Mouse (Mus musculus): ENCODE measurements around the gene Lrp5. TPM values are rescaled to one million over a fixed set of nuclear protein-coding genes. Genes with fewer than 3 reads are reported as not detected.
A peak's percentile ranks its signal among the peaks of the same experiment; 100 is the strongest.

Lrp5 gene
- polyA plus RNA-seq, 1 experiment from 2014 or later = 1.4 TPM

DNA sequence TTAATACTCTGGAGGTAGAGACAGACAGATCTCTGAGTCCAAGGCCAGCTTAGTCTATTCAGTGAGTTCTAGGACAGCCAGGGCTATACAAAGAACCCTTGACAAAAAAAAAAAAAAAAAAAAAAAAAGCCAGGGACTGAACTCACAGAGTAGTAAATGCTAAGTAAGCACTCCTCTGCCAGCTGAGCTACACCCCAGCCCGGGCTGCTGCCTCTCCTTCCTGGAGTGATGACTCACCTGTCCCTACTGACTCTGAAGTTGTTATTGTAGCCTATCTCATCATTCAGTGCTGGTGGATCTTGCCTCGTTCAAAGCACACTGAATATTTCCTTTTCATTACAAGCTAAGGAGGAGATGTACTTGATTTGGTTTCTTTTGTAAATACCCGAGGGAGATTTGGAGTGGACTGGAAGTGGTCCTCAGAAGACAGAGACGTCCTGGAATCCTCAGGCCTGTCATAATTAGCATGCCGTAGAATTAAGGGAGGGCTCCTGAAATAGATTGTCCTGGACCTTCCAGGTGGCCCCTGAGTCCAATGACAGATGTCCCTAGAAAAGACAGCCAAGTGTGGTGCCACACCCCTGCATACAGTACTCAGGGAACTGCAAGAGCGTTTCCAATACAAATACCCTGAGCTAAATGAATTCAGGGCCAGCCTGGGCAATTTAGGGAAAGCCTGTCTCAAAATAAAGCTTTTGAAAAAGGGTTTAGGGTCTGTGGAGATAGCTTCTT is 6.2 kb upstream of the Lrp5 start:
- no peak for ATAC-seq (replicated peaks)
- H3K27me3 ChIP-seq (replicated peaks) = no peaks in the 10 kb centered on the region
- no peak overlapping the region for H3K9ac ChIP-seq
- no peaks in the 10 kb centered on the region for H3K9me3 ChIP-seq
- no peak overlapping the region for H3K4me3 ChIP-seq
- no peak overlapping the region for H3K27ac ChIP-seq
- no peak overlapping the region for H3K4me2 ChIP-seq
- no peaks in the 10 kb centered on the region for H3K36me3 ChIP-seq (replicated peaks)
- WGBS = 65% methylated on average over 6 of the region's 6 CpGs
- H3K4me1 ChIP-seq = no peaks in the 10 kb centered on the region

- Histone ChIP-seq H3K36me3 (replicated peaks) (no peaks in the 10 kb centered on the region), H3K4me1 (peaks cover 6% of the 10 kb centered on the region; the same call in 1 of the 2 replicates), H3K27me3 (replicated peaks) (no peaks in the 10 kb centered on the region), H3K9ac (no peak overlapping the region), H3K4me3 (no peak overlapping the region), H3K4me2 (no peak overlapping the region), H3K27ac (no peak overlapping the region), H3K9me3 (no peaks in the 10 kb centered on the region)
- no peak for ATAC-seq (replicated peaks)
- WGBS = 94% methylated on average over 5 of the region's 5 CpGs
Measured at GRCm38 (mm10) chr19:3691337-3691736, 5.0 kb upstream of the Lrp5 start.

- no peak for ATAC-seq (replicated peaks)
Measured at GRCm38 (mm10) chr19:3687676-3688171, 1.4 kb upstream of the Lrp5 start.

GRCm38 (mm10) chr19:3685611-3686214 is 651 bp downstream of the Lrp5 start:
- H3K9ac ChIP-seq = peak overlapping the region; percentile 63
- no peaks in the 10 kb centered on the region for H3K36me3 ChIP-seq (replicated peaks)
- no peak; the same call in 1 of the 2 replicates for ATAC-seq (replicated peaks)
- peaks cover 31% of the 10 kb centered on the region for H3K4me1 ChIP-seq
- peak overlapping the region; percentile 64 for H3K4me3 ChIP-seq
- peak overlapping the region; percentile 96 for H3K4me2 ChIP-seq
- no peak overlapping the region for H3K27ac ChIP-seq
- no peaks in the 10 kb centered on the region for H3K9me3 ChIP-seq
- 0 out of 2 replicates have a peak, but pooled peaks cover 8% of the 10 kb centered on the region for H3K27me3 ChIP-seq (replicated peaks)
- 1% methylated on average over 45 of the region's 45 CpGs for WGBS

More at GRCm38 (mm10) chr19:3687676-3688171, 1.4 kb upstream of the Lrp5 start:
- 28% methylated on average over 5 of the region's 5 CpGs for WGBS
- Histone ChIP-seq H3K9me3 (no peaks in the 10 kb centered on the region), H3K27ac (no peak overlapping the region), H3K27me3 (replicated peaks) (0 out of 2 replicates have a peak, but pooled peaks cover 8% of the 10 kb centered on the region), H3K4me2 (no peak overlapping the region), H3K4me3 (no peak overlapping the region), H3K9ac (no peak overlapping the region), H3K4me1 (peaks cover 22% of the 10 kb centered on the region), H3K36me3 (replicated peaks) (no peaks in the 10 kb centered on the region)

DNA sequence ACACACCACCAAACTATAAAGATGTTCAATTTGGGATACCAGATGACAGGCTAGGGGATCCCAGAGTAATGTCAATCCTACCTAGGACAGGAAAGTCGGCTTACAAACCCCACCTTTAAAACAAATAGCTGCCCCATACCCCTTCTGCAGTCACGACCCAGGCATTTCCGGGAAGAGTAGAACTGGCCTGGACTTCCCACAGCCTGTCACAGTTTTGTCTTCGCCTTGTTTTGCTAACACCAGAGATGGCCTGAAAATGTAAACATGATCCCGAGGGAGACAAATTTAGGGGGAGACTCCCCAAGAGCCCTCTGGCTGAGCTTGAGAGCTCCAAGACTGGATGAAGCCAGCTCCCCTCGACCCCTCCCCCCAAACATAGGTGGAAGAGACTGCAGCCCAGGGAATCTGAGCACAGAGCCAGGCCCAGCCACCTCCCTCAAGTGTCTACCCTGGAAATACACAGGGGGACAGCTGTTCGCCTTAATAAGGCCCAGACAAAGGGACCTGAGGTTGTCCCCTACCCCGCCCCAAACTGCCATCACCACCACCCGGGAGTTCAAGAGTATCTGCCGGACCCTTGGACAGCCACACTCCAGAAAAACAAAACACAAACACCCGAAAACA is 1.3 kb downstream of the Lrp5 start:
- no peak overlapping the region; the same call in 1 of the 2 replicates for H3K9ac ChIP-seq
- peak overlapping the region; percentile 64 for H3K4me3 ChIP-seq
- no peak overlapping the region for H3K27ac ChIP-seq
- no peaks in the 10 kb centered on the region for H3K36me3 ChIP-seq (replicated peaks)
- 14% methylated on average over 11 of the region's 11 CpGs for WGBS
- peak overlapping the region; percentile 96 for H3K4me2 ChIP-seq
- ATAC-seq (replicated peaks) = no peak
- H3K9me3 ChIP-seq = no peaks in the 10 kb centered on the region
- H3K4me1 ChIP-seq = peaks cover 32% of the 10 kb centered on the region
- H3K27me3 ChIP-seq (replicated peaks) = 0 out of 2 replicates have a peak, but pooled peaks cover 8% of the 10 kb centered on the region

DNA sequence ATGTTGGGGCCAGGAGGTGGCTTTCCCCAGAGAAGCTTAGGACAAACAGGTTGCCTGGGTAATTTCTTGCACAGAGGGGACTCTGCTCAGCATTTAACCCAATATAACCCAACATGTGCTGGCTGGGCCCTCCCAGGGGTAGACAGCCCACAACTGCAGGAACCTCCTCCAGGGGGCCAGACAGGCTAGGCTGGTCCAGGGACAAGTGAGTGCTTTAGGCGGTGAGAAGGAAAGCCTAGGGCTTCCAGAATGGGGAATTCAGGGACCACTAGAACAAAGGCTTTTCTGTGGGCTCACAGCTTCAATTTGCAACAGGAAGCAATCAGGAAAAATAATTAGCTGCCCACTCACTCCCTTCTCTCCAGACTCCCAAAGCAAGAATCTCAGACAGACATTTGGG is 1.9 kb downstream of the Lrp5 start:
- Histone ChIP-seq H3K9me3 (no peaks in the 10 kb centered on the region), H3K27ac (no peak overlapping the region), H3K27me3 (replicated peaks) (0 out of 2 replicates have a peak, but pooled peaks cover 8% of the 10 kb centered on the region), H3K4me3 (no peak overlapping the region), H3K9ac (no peak overlapping the region), H3K36me3 (replicated peaks) (no peaks in the 10 kb centered on the region), H3K4me1 (peaks cover 32% of the 10 kb centered on the region), H3K4me2 (peak overlapping the region; percentile 96; the same call in 1 of the 2 replicates)
- ATAC-seq (replicated peaks) = no peak
- WGBS = 32% methylated on average over 1 of the region's 1 CpGs

GRCm38 (mm10) chr19:3681310-3681934 is 4.9 kb downstream of the Lrp5 start:
- H3K9ac ChIP-seq = no peak overlapping the region
- no peak; the same call in 1 of the 2 replicates for ATAC-seq (replicated peaks)
- H3K4me1 ChIP-seq = peaks cover 25% of the 10 kb centered on the region
- H3K4me3 ChIP-seq = no peak overlapping the region
- 37% methylated on average over 13 of the region's 13 CpGs for WGBS
- 0 out of 2 replicates have a peak, but pooled peaks cover 8% of the 10 kb centered on the region for H3K27me3 ChIP-seq (replicated peaks)
- H3K9me3 ChIP-seq = no peaks in the 10 kb centered on the region
- H3K27ac ChIP-seq = peak overlapping the region; percentile 48
- no peak overlapping the region for H3K4me2 ChIP-seq
- no peaks in the 10 kb centered on the region for H3K36me3 ChIP-seq (replicated peaks)

DNA sequence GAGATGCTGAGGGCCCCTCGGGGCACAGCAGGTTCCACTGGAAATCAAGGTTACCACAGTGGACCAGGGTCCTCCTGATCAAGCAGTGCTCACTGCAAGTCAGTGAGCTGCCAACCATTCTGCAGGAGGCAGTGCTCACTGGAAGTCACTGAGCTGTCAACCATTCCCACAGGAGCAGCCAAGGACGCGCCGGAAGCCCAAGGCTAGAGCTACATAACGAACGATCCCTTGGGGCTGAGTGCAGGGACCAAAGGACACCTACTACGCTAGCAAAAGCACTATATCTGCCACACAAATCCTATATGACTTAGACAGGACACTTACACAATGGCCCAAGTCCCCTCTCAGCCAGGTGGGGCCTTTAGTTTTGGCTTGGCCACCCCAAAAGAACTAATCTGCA is 5.6 kb downstream of the Lrp5 start:
- WGBS = 87% methylated on average over 7 of the region's 7 CpGs
- no peak for ATAC-seq (replicated peaks)
- Histone ChIP-seq H3K9me3 (no peaks in the 10 kb centered on the region), H3K4me3 (no peak overlapping the region), H3K27me3 (replicated peaks) (0 out of 2 replicates have a peak, but pooled peaks cover 5% of the 10 kb centered on the region), H3K4me1 (peaks cover 23% of the 10 kb centered on the region), H3K4me2 (no peak overlapping the region), H3K9ac (no peak overlapping the region), H3K27ac (peak overlapping the region; percentile 48; the same call in 1 of the 2 replicates), H3K36me3 (replicated peaks) (no peaks in the 10 kb centered on the region)

- no peaks in the 10 kb centered on the region for H3K36me3 ChIP-seq (replicated peaks)
- no peaks in the 10 kb centered on the region for H3K9me3 ChIP-seq
- no peak overlapping the region for H3K4me3 ChIP-seq
- H3K9ac ChIP-seq = no peak overlapping the region
- no peak for ATAC-seq (replicated peaks)
- 95% methylated on average over 8 of the region's 8 CpGs for WGBS
- H3K4me2 ChIP-seq = no peak overlapping the region
- H3K27me3 ChIP-seq (replicated peaks) = no peaks in the 10 kb centered on the region
- no peak overlapping the region for H3K27ac ChIP-seq
- H3K4me1 ChIP-seq = no peaks in the 10 kb centered on the region
Measured at GRCm38 (mm10) chr19:3674122-3674855, 12.1 kb downstream of the Lrp5 start.

GRCm38 (mm10) chr19:3673149-3673548 is 13.2 kb downstream of the Lrp5 start:
- Histone ChIP-seq H3K36me3 (replicated peaks) (no peaks in the 10 kb centered on the region), H3K27ac (no peak overlapping the region), H3K9me3 (no peaks in the 10 kb centered on the region), H3K9ac (no peak overlapping the region), H3K27me3 (replicated peaks) (no peaks in the 10 kb centered on the region), H3K4me1 (no peaks in the 10 kb centered on the region), H3K4me2 (no peak overlapping the region), H3K4me3 (no peak overlapping the region)
- ATAC-seq (replicated peaks) = no peak
- 95% methylated on average over 2 of the region's 2 CpGs for WGBS

DNA sequence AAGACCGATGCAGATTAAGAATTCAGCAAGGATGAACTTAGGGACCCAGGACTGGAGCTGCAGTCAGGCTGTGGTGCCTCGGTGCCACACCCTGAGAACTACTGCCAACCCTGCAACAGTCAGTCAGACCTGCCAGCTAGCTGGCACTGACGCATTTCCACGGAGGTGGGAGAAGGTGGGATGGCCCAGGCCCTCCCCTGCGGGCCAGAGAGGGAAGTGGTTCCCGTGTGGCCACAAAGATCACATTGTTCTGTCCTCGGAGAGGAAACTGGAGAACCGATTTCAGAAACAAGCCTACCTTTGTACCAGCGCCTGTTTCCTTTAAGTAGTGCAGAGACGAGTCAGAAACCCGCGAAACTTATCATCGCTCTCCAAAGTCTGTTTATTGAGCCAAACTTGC is 17.3 kb downstream of the Lrp5 start:
- WGBS = 68% methylated on average over 13 of the region's 13 CpGs
- no peak for ATAC-seq (replicated peaks)
- no peaks in the 10 kb centered on the region for H3K4me1 ChIP-seq
- no peaks in the 10 kb centered on the region for H3K36me3 ChIP-seq (replicated peaks)
- H3K9me3 ChIP-seq = no peaks in the 10 kb centered on the region
- H3K4me3 ChIP-seq = no peak overlapping the region
- no peak overlapping the region for H3K27ac ChIP-seq
- no peaks in the 10 kb centered on the region for H3K27me3 ChIP-seq (replicated peaks)
- no peak overlapping the region for H3K9ac ChIP-seq
- H3K4me2 ChIP-seq = no peak overlapping the region

Measured in midbrain, embryonic 15.5 days (tissue).